Mouse (Mus musculus) bone marrow macrophage, adult 2 months (primary cell): ENCODE data around the gene Cd47. TPM values are rescaled to one million over a fixed set of nuclear protein-coding genes. Genes with fewer than 3 reads are reported as not detected.

Source experiments
- H3K27ac ChIP-seq: 2 replicates; pipeline ENCODE4 v1.5.1; 2012; ENCODE audit warnings: low read depth, low read length; ENCODE audit not compliant: insufficient read depth
- H3K4me1 ChIP-seq: 2 replicates; pipeline ENCODE4 v1.6.1; 2012; ENCODE audit warnings: low read length; ENCODE audit not compliant: control insufficient read depth, insufficient read depth
- H3K4me3 ChIP-seq: 2 replicates; pipeline ENCODE4 v1.5.1; 2012; ENCODE audit warnings: mild to moderate bottlenecking, low read length, moderate library complexity; ENCODE audit not compliant: insufficient read depth
- CTCF ChIP-seq: IDR thresholded peaks from 2 replicates; pipeline ENCODE4 v1.5.1; 2012; ENCODE audit warnings: low read depth, mild to moderate bottlenecking, low read length, moderate library complexity
- POLR2A ChIP-seq: IDR thresholded peaks from 2 replicates; pipeline ENCODE4 v1.6.1; 2012; ENCODE audit warnings: mild to moderate bottlenecking, low read depth, low read length, borderline replicate concordance
- polyA plus RNA-seq: library from polyadenylated mRNA; stranded (reverse); fragments of >200 nt; gene quantifications from 2 replicates; pipeline ENCODE4 v1.2.4, GENCODE M21; 2012; ENCODE audit not compliant: missing spikeins, insufficient read depth, insufficient read length

Cd47 gene
- polyA plus RNA-seq, 1 experiment, result 310 TPM

DNA sequence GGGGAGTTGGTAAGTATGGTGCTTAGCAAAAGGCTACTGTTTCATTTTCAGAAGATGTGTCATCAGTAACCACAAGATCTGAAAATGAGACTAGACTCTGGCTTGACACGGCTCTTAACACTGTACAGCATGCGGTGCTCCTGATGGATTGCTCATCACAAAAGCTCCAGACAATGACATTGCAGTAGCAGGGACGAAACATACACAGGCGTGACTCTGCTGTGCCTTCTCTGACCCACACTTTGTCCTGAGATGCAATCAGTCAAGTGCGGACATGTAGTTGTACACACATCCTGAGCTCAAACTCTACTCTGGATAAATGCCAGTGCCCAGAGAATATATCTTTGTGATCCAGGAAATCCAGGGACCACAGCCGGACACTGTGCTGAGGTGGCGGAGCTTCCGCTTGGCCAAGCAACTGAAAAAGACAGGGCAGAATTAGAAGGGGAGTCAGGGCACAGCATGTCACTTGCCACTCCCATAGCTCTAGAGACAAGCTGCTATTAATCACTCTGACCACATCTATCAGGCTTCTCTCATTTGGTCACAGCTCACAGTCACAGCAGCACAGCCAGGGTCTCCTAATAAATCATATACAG is 151.7 kb downstream of the Cd47 start:
- H3K27ac ChIP-seq, result no peak overlapping the region
- TF ChIP-seq POLR2A (no peak), CTCF (no peak)
- peaks cover 40% of the 10 kb centered on the region for H3K4me1 ChIP-seq
- H3K4me3 ChIP-seq, result no peak overlapping the region

DNA sequence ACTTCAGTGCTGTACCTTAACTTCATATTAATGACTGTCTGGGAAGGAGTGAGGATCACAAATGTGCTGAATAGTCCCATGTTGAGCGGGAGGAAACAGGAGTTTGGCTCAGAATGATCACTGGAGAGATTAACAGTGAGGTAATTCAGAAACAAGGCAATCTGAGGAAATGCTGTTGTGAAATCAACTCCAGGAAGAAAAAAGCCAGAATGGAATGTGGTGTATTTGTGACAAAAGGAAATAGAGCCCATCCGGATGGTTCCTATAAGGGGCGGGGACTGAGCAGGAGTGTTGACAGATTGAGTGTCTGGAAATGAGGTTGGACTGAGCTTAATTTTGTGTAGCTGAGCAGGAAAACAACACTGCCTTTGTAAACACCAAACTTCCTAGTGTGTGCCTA is 153.5 kb downstream of the Cd47 start:
- H3K27ac ChIP-seq, result no peak overlapping the region; the same call in 1 of the 2 replicates
- TF ChIP-seq POLR2A (no peak), CTCF (no peak)
- H3K4me1 ChIP-seq, result peaks cover 44% of the 10 kb centered on the region
- H3K4me3 ChIP-seq, result no peak overlapping the region

DNA sequence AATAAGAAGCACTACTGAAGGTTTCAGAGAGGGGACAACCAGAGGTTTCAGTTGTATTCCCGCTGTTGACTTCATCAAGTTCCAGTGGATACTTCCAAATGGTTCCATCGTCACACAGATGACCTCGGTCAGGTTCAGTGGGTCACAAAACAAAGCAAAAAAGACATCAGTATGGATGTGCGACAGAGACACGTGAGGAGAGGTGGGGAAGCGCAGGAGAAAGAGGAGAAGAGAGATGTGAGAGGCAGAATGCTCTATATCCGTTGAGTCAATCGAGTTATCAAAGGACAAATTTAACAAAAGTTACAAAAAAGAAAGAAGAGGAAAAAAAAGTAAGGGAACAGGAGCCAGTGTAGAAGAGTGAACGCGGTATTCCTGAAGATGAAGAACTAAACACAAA is 154.6 kb downstream of the Cd47 start:
- H3K4me3 ChIP-seq, result no peak overlapping the region
- H3K4me1 ChIP-seq, result peaks cover 46% of the 10 kb centered on the region
- no peak overlapping the region for H3K27ac ChIP-seq
- TF ChIP-seq CTCF (no peak), POLR2A (no peak)

DNA sequence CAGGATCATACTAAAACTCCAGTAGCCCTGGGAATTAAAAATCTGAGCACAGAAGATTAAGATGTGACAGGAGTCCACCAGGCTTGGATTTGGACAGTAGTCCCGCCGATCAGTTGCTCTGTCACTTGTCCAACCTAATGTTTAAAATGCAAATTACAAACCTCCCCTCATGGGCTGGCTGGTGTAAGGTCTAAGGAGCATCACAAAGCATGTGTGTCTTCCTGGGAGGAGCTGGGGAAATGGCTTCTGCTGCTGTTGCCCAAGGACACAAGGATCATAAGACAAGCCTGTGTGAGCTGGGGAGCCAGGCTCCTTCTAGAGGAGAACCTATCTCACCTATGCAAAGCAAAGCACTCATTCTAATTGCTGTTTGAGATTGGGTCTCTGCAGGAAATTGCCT is 155.0 kb downstream of the Cd47 start:
- Histone ChIP-seq H3K4me3 (no peak overlapping the region), H3K4me1 (peaks cover 46% of the 10 kb centered on the region), H3K27ac (no peak overlapping the region)
- TF ChIP-seq POLR2A (no peak), CTCF (no peak)

DNA sequence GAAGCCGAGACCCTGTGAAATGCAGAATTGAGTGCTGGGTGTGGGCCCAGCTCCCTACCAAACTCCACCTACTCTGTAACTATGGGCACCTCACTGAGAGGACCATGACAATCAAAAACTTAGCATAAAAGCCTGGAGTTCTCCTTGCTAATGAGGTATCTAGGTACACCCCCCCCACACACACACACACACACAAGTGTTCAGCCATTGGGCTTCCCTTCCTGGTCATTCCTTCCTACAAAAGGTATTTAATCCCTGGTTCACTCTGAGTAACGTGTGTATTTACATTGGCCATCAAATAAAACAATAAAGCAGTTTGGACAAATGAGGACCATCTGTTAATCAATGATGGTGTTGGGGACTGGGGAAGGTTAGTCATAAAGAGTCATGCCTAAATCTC is 155.6 kb downstream of the Cd47 start:
- H3K27ac ChIP-seq, result no peak overlapping the region
- TF ChIP-seq POLR2A, result no peak
- TF ChIP-seq CTCF, result no peak
- no peak overlapping the region for H3K4me3 ChIP-seq
- peaks cover 46% of the 10 kb centered on the region for H3K4me1 ChIP-seq

DNA sequence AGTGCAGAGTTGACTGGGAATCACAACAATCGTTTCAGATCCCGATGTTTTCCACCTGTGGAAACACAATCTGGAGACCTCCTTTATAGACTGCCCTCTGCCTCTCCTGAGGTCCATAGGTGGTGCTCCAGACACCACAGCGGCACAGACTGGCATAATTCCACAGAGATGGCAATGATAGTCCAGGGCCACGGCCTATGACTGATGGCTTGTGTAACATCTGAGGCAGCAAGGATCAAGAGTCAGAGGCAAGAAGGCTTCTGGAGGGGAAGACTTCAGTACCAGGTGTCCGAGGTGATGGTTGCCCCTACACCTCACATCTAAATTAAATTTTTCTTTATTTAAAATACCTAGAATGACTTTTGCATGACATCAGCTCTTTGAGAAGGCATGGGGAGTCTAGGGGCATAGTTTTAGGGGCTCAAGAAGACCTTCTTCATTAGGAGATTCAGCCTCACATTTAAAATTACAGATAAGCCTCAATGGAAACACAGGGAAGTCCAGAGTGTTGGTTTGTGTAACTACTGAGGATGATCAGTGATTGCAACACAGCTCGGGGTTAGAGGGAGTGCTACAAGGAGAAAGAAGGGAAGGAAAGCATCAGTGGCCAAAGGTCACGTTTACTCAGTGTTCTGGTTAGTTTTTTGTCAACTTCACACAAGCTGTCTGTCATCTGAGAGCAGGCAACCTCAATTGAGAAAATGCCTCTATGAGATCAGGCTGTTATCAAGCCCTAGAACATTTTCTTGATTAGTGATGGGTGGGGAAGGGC is 156.4 kb downstream of the Cd47 start:
- no peak overlapping the region for H3K27ac ChIP-seq
- no peak for TF ChIP-seq CTCF
- TF ChIP-seq POLR2A, result no peak

DNA sequence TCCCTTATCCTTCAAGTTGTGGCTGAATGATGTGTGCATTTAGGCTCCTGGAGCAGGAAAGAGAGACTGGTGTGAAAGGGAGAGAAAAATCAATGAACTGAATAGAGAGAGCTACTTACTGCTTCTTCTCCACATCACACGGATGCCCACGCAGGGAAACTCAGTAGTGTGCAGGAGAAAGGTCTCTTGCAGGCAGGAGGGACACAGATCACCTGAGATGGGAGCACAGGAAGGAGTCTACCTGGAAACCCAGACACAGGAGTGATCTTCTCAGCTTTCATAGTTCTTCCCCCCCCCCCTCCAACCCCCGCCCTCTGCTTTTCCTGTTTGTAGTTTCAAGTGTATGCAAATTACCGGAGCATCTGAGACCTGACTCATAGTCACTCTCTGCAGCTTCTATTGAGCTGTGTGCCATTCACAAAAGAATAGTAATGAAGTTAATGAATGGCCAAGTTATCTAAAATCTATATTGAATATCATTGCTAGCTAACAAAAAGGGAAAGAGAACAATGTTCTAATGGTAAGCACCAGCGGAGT is 158.6 kb downstream of the Cd47 start:
- TF ChIP-seq CTCF (no peak), POLR2A (no peak)
- Histone ChIP-seq H3K4me3 (no peak overlapping the region), H3K4me1 (peaks cover 40% of the 10 kb centered on the region), H3K27ac (no peak overlapping the region)

More for the DNA sequence above, 156.4 kb downstream of the Cd47 start:
- Histone ChIP-seq H3K4me3 (no peak overlapping the region), H3K4me1 (peaks cover 43% of the 10 kb centered on the region)

DNA sequence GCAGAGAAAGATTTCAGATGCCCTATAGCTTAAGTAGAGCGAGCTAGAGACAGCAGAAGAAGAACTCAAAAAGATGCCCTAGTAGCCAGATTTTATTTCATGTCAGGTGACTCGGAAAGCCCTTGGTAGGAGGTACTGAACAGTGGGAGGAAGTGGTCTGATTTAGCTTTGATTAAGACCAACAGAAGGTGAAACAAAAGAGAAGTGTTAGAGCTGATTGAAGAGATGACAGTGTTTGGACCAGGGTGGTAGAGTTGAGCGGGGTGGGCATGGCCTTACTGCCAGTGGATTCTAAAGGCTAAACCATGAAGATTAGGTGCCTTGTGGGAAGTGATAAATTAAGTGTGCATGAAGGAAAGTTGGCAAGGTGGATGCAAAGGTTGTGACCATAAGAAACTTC is 162.0 kb downstream of the Cd47 start:
- peaks cover 44% of the 10 kb centered on the region for H3K4me1 ChIP-seq
- H3K27ac ChIP-seq, result no peak overlapping the region
- TF ChIP-seq CTCF (no peak), POLR2A (no peak)
- H3K4me3 ChIP-seq, result no peak overlapping the region

DNA sequence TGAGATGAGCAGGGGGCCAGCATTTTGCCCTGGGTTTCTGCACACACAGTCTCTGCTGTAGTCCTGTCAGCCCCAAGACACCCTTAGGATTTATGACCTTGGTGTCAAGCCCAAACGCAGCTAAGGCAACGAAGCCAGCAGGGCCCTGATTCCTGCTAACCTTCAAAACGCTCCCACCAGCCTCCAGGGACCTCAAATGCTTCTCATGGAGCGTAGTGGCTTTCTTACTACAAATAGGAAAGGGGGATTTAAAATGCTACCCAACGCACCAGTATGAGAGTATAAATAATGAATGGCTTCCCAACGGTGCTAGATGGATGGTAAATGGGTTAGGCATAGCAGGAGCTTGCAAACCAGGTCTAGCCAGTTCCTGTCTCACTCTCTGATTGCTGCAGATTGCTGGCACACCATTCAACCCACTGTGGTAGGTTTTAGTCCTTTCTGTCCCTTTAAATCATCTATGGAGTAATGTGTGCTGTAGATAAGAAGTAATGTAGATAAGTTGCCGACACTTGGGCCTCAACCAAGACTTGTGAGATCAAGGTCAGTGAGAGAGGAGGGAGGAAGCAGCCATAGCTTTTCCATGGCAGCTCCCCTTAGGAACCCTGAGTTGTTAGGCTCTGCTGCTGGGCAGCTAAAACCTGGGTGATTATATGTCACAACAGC is 164.1 kb downstream of the Cd47 start:
- Histone ChIP-seq H3K27ac (no peak overlapping the region), H3K4me1 (peaks cover 53% of the 10 kb centered on the region), H3K4me3 (no peak overlapping the region)
- no peak for TF ChIP-seq CTCF
- no peak for TF ChIP-seq POLR2A

Other genes with a start within 250 kb of the Cd47 start
- gene Ift57, start 101.3 kb upstream of the Cd47 start, polyA plus RNA-seq, result 21.8 and 22.0 TPM in 2 replicates